Mouse (Mus musculus): Measurements from ENCODE around the gene Vmn1r40.

DNA sequence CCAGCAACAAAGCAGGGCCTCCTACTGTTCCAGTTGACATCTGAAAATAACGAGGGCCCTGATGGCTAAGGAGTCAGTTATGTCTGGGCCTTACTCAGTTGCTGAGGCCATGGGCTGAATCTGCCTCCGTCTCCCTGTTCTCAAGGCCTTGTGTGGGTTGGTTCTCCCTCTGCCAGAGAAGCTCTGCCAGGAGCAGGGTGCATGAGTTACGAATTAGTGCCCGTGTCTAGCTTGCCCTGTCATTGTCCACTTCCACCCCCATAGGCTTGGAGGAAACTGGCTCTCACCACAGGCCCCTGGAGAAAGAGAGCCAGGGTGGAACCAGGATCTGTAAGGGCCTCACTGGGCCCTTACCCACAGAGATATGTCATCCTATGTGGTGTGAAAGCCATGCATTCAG, 28.8 kb upstream of the Vmn1r40 start:
- TF ChIP-seq POLR2A (IDR thresholded peaks at IDR 0.05; ENCODE audit: low read depth, low read length) (no peak), CTCF (conservative IDR thresholded peaks at IDR 0.05; ENCODE audit: insufficient read depth, insufficient read length, low read depth, low read length) (no peak)

All from kidney, adult 2 months (tissue).